In genomic region chr2:165818985-165819948, GRCm38 (mm10) we compare ENCODE assay signal across 8 mouse cellular contexts.
DNase-seq lines count a peak whose midpoint lies in the region; ATAC-seq lines count a peak whose summit lies in the region.

No protein-coding gene starts in this region.

- no peak overlapping the region for H3K4me2 ChIP-seq in intestine, embryonic 15.5 days (replicated peaks)

- H3K36me3 ChIP-seq in intestine, embryonic 15.5 days: peaks cover 51% of the 10 kb centered on the region

- peak; percentile 39 to 66 for DNase-seq in urinary bladder, postnatal 36 days (ENCODE audit: low spot score in 2 of 2)
- no peak for DNase-seq in urinary bladder, postnatal 10 days (ENCODE audit: low spot score)
- peak; percentile 83 for DNase-seq in embryo, embryonic 10 days (ENCODE audit: low spot score)
- peak; percentile 62 for DNase-seq in gastrocnemius, postnatal 14 days
- peak; percentile 77 to 95 for DNase-seq in left cerebral cortex, postnatal 25 days (ENCODE audit: low spot score in 2 of 2)
- DNase-seq in mesoderm, embryonic 11.5 days (ENCODE audit: low read depth, low spot score): peak; percentile 80
- DNase-seq in spleen, adult 12 weeks (ENCODE audit: low spot score): peak; percentile 51

- peak; percentile 48 for ATAC-seq in intestine, embryonic 15.5 days

- H3K27me3 ChIP-seq in intestine, embryonic 15.5 days (replicated peaks): no peaks in the 10 kb centered on the region

- WGBS in intestine, embryonic 15.5 days: 82% methylated on average over 10 of the region's 10 CpGs

- H3K4me1 ChIP-seq in intestine, embryonic 15.5 days (replicated peaks): 0 out of 2 replicates have a peak, but pooled peaks cover 3% of the 10 kb centered on the region

- H3K27ac ChIP-seq in intestine, embryonic 15.5 days: no peak overlapping the region

- no peaks in the 10 kb centered on the region for H3K9me3 ChIP-seq in intestine, embryonic 15.5 days

- H3K9ac ChIP-seq in intestine, embryonic 15.5 days: no peak overlapping the region

- no peak overlapping the region for H3K4me3 ChIP-seq in intestine, embryonic 15.5 days (replicated peaks)

- intact Hi-C loops in gastrocnemius, postnatal 14 days (cut with DNase I; ENCODE audit: low total_unique reads): no loop called here
- intact Hi-C loops in left cerebral cortex, postnatal 25 days (cut with DNase I): loop anchor here (1.0 to 2.0 kb wide), 5 partner anchors 38 to 228 kb away; no protein-coding TSS in a partner anchor
